Comparison of ENCODE assay signal across 13 mouse cellular contexts in genomic region chr2:29385405-29385804, GRCm38 (mm10). TPM values are rescaled to one million over a fixed set of nuclear protein-coding genes. Genes with fewer than 3 reads are reported as not detected.
DNase-seq lines count a peak whose midpoint lies in the region; ATAC-seq lines count a peak whose summit lies in the region.
"Had no signal": no experiment of that assay in that cellular context is flagged by ENCODE, and none has a peak within 500 bp of the region (broad histone marks: within the 10 kb centered on the region; RNA-seq: fewer than 3 reads in every experiment).

No protein-coding gene starts in this region.

- no peaks in the 10 kb centered on the region for H3K36me3 ChIP-seq in midbrain, embryonic 10.5 days
- no peaks in the 10 kb centered on the region for H3K36me3 ChIP-seq in midbrain, embryonic 11.5 days (ENCODE audit: control insufficient read depth, insufficient read depth, low read length)
- H3K36me3 ChIP-seq in forebrain, embryonic 14.5 days (ENCODE audit: control insufficient read depth, insufficient read depth, low read length) = no peaks in the 10 kb centered on the region

- WGBS in midbrain, embryonic 10.5 days = 70% methylated on average over 10 of the region's 10 CpGs
- 66% methylated on average over 10 of the region's 10 CpGs for WGBS in midbrain, embryonic 11.5 days
- 20% methylated on average over 10 of the region's 10 CpGs for WGBS in forebrain, embryonic 14.5 days

- H3K27ac ChIP-seq in midbrain, embryonic 10.5 days (replicated peaks) = peak overlapping the region; percentile 52; the same call in 1 of the 2 replicates
- H3K27ac ChIP-seq in midbrain, embryonic 11.5 days (ENCODE audit: low read depth, low read length) = no peak overlapping the region; the same call in 1 of the 2 replicates
- peak overlapping the region; percentile 74 for H3K27ac ChIP-seq in forebrain, embryonic 14.5 days (ENCODE audit: low read depth, low read length)
- H3K27ac ChIP-seq: stomach, postnatal 0 days had no signal

- no peak overlapping the region for H3K9ac ChIP-seq in midbrain, embryonic 11.5 days (ENCODE audit: low read length)
- no peak overlapping the region for H3K9ac ChIP-seq in forebrain, embryonic 14.5 days (ENCODE audit: low read length)
- H3K9ac ChIP-seq: liver, postnatal 0 days had no signal

- no peak overlapping the region for H3K4me2 ChIP-seq in midbrain, embryonic 11.5 days
- H3K4me2 ChIP-seq in forebrain, embryonic 14.5 days (ENCODE audit: low read length) = no peak overlapping the region

- peak; percentile 24 for DNase-seq in cerebellum, adult 11 months
- no peak for DNase-seq in cerebellum, postnatal 4 days (ENCODE audit: low spot score in 2 of 2)
- no peak for DNase-seq in midbrain, embryonic 10.5 days (ENCODE audit: low spot score)
- no peak for DNase-seq in midbrain, embryonic 11.5 days (ENCODE audit: low spot score, missing footprints)
- peak; percentile 84 for DNase-seq in forebrain, embryonic 14.5 days (ENCODE audit: low spot score)
- DNase-seq in retina, postnatal 1 day = peak; percentile 61
- DNase-seq in gastrocnemius, adult 18-20 months (ENCODE audit: low spot score) = no peak
- DNase-seq: heart, adult 11 months; heart, postnatal 14 days; kidney, adult 8-10 months; liver, postnatal 0 days had no signal

- H3K27me3 ChIP-seq in midbrain, embryonic 10.5 days (ENCODE audit: low read depth, poor library complexity, severe bottlenecking) = no peaks in the 10 kb centered on the region
- no peaks in the 10 kb centered on the region for H3K27me3 ChIP-seq in midbrain, embryonic 11.5 days (ENCODE audit: control insufficient read depth, insufficient read depth, low read length)
- H3K27me3 ChIP-seq in forebrain, embryonic 14.5 days (replicated peaks; ENCODE audit: control insufficient read depth, insufficient read depth, low read length) = no peaks in the 10 kb centered on the region

- no peaks in the 10 kb centered on the region for H3K9me3 ChIP-seq in midbrain, embryonic 10.5 days (replicated peaks)
- no peaks in the 10 kb centered on the region for H3K9me3 ChIP-seq in midbrain, embryonic 11.5 days (ENCODE audit: control insufficient read depth, low read length)
- H3K9me3 ChIP-seq in forebrain, embryonic 14.5 days (replicated peaks; ENCODE audit: control insufficient read depth, low read length) = no peaks in the 10 kb centered on the region

- peaks cover 22% of the 10 kb centered on the region for H3K4me1 ChIP-seq in midbrain, embryonic 10.5 days
- H3K4me1 ChIP-seq in midbrain, embryonic 11.5 days (ENCODE audit: control insufficient read depth, insufficient read depth, low read length) = no peaks in the 10 kb centered on the region
- peaks cover 31% of the 10 kb centered on the region for H3K4me1 ChIP-seq in forebrain, embryonic 14.5 days (ENCODE audit: control insufficient read depth, insufficient read depth, low read length)

- no peak for ATAC-seq in midbrain, embryonic 11.5 days (ENCODE audit: low FRiP score)
- peak; percentile 79 for ATAC-seq in forebrain, embryonic 14.5 days
- no peak for ATAC-seq in activated CD4-positive, CD25-positive, alpha-beta regulatory T cell, adult 4 months
- ATAC-seq: liver, postnatal 0 days had no signal

- H3K4me3 ChIP-seq in midbrain, embryonic 10.5 days = no peak overlapping the region
- no peak overlapping the region for H3K4me3 ChIP-seq in midbrain, embryonic 11.5 days (ENCODE audit: low read depth, low read length)
- H3K4me3 ChIP-seq in forebrain, embryonic 14.5 days (ENCODE audit: low read depth, low read length) = no peak overlapping the region

RNA-seq across cellular contexts. Expression of gene Med27, which starts 38.8 kb away (rescaled TPM):
- polyA plus RNA-seq in midbrain, embryonic 10.5 days (2016; fragmentation: Nextera tagmentation; extraction: Ambion mirVana) = 61.0 and 70.0 TPM in 2 replicates
- 67.5 and 68.4 TPM in 2 replicates for polyA plus RNA-seq in midbrain, embryonic 11.5 days (2014; fragmentation: Nextera tagmentation; extraction: Ambion mirVana)
- polyA plus RNA-seq in forebrain, embryonic 14.5 days (2014; fragmentation: Nextera tagmentation; extraction: Ambion mirVana) = 105 and 108 TPM in 2 replicates
- total RNA-seq in gastrocnemius, adult 18-20 months (2021) = 10 to 100 TPM; 14.4 to 15.4 TPM
- polyA plus RNA-seq in activated CD4-positive, CD25-positive, alpha-beta regulatory T cell, adult 4 months (2017; shearing (Covaris generic)) = 10 to 100 TPM; 28.9 to 31.6 TPM

Comparison
In these comparisons a context has a peak if more than half of its experiments do, and no peak if none do; other contexts are left out.
1. DNase-seq: peak in cerebellum, adult 11 months (single experiment), forebrain, embryonic 14.5 days (single experiment) and retina, postnatal 1 day (single experiment); none in cerebellum, postnatal 4 days (0 of 2), midbrain, embryonic 10.5 days (single experiment), midbrain, embryonic 11.5 days (single experiment) and gastrocnemius, adult 18-20 months (single experiment).